Mouse (Mus musculus) liver, embryonic 13.5 days (tissue): ENCODE data around the gene Esrrg. TPM values are rescaled to one million over a fixed set of nuclear protein-coding genes. Genes with fewer than 3 reads are reported as not detected.

Experiments
- ATAC-seq: fragments of 200-750 bp; cut with Nextera tagmentation; 2 replicates; pipeline ENCODE4 v1.8.0; 2017; ENCODE audit warnings: low read depth, mild to moderate bottlenecking, moderate number of reproducible peaks, moderate library complexity
- DNase-seq: peaks from one replicate; pipeline ENCODE4 v3.0.0; 2022
- H3K27ac ChIP-seq: fragments of 300-500 bp; sonication (generic); 2 replicates; pipeline ENCODE4 v1.5.1; 2015; ENCODE audit warnings: moderate library complexity, mild to moderate bottlenecking, inconsistent platforms
- H3K27me3 ChIP-seq: fragments of 300-500 bp; sonication (generic); 2 replicates; pipeline ENCODE4 v1.6.1; 2015; ENCODE audit warnings: mild to moderate bottlenecking, inconsistent platforms
- H3K36me3 ChIP-seq: fragments of 300-500 bp; sonication (generic); 2 replicates; pipeline ENCODE4 v1.6.1; 2015; ENCODE audit warnings: mild to moderate bottlenecking, inconsistent platforms
- H3K4me1 ChIP-seq: fragments of 300-500 bp; sonication (generic); replicated peaks from 2 replicates; pipeline ENCODE4 v1.6.1; 2015; ENCODE audit warnings: inconsistent platforms
- H3K4me2 ChIP-seq: fragments of 300-500 bp; sonication (generic); 2 replicates; pipeline ENCODE4 v1.6.1; 2015; ENCODE audit warnings: inconsistent platforms, mild to moderate bottlenecking, moderate library complexity
- H3K4me3 ChIP-seq: fragments of 300-500 bp; sonication (generic); replicated peaks from 2 replicates; pipeline ENCODE4 v1.5.1; 2015; ENCODE audit warnings: mild to moderate bottlenecking, inconsistent platforms
- H3K9ac ChIP-seq: fragments of 300-500 bp; sonication (generic); 2 replicates; pipeline ENCODE4 v1.6.1; 2015; ENCODE audit warnings: mild to moderate bottlenecking, inconsistent platforms
- H3K9me3 ChIP-seq: fragments of 300-500 bp; sonication (generic); replicated peaks from 2 replicates; pipeline ENCODE4 v1.6.1; 2016; ENCODE audit warnings: inconsistent platforms
- WGBS: fragments of 180-500 bp; shearing (Covaris S2); methylation state at CpG from one replicate; pipeline ENCODE4 v1.1.7; 2015; ENCODE audit not compliant: insufficient replicate concordance; 5-methylcytosine and 5-hydroxymethylcytosine counted together
- polyA plus RNA-seq: library from polyadenylated mRNA; unstranded; fragments of >200 nt; fragmentation: Nextera tagmentation; extraction: Ambion mirVana; gene quantifications from 2 replicates; pipeline ENCODE4 v1.2.1, GENCODE M21; 2015

The Esrrg gene
- polyA plus RNA-seq, 1 experiment from 2014 or later, result 0.06 TPM

DNA sequence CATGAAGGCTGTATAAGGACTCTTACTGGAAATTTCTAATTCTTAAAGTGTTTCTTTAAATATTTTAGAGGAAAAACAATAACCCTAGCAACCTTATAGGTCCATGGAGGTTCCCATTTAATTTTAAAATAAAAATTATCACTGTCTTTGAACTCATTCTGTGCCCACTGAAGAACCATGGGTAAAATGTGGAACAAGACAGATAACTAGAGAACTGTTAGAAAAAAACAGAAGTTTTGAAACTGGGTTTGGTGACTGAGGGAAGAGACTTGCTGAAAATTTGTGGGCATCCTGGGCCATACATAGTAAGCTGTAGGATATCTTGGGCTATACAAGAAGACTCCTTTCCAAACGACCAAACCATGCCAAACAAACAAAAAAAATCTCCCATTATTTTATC, 565.3 kb downstream of the Esrrg start:
- Histone ChIP-seq H3K4me3 (no peak overlapping the region), H3K27ac (no peak overlapping the region), H3K9me3 (no peaks in the 10 kb centered on the region), H3K27me3 (no peaks in the 10 kb centered on the region), H3K36me3 (no peaks in the 10 kb centered on the region), H3K4me1 (no peaks in the 10 kb centered on the region), H3K9ac (no peak overlapping the region), H3K4me2 (no peak overlapping the region)
- no peak for DNase-seq
- 29% methylated on average over 1 of the region's 1 CpGs for WGBS
- no peak for ATAC-seq

DNA sequence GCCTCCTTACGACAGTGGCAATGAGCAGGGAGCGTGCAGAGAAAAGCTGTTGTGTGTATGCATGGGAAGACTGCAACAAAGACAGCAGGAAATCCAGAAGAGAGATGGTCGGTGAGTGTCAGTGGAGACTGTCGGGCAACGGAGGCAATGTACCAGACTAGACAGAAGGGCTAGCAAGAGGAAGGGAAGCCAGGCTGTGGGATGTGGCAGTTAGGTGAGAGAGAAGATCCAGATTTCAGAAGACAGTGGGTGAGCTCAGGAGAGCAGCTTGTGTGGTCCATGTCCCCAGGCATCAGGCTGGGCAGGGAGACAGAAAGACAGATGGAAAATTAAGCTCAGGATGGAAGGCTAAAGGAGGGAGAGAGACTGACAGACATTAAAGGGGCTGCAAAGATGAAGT, 574.4 kb downstream of the Esrrg start:
- Histone ChIP-seq H3K4me1 (no peaks in the 10 kb centered on the region), H3K9ac (no peak overlapping the region), H3K4me3 (no peak overlapping the region), H3K27me3 (no peaks in the 10 kb centered on the region), H3K9me3 (no peaks in the 10 kb centered on the region), H3K36me3 (no peaks in the 10 kb centered on the region), H3K4me2 (no peak overlapping the region), H3K27ac (no peak overlapping the region)
- 72% methylated on average over 5 of the region's 5 CpGs for WGBS
- ATAC-seq (no peak), DNase-seq (no peak)

DNA sequence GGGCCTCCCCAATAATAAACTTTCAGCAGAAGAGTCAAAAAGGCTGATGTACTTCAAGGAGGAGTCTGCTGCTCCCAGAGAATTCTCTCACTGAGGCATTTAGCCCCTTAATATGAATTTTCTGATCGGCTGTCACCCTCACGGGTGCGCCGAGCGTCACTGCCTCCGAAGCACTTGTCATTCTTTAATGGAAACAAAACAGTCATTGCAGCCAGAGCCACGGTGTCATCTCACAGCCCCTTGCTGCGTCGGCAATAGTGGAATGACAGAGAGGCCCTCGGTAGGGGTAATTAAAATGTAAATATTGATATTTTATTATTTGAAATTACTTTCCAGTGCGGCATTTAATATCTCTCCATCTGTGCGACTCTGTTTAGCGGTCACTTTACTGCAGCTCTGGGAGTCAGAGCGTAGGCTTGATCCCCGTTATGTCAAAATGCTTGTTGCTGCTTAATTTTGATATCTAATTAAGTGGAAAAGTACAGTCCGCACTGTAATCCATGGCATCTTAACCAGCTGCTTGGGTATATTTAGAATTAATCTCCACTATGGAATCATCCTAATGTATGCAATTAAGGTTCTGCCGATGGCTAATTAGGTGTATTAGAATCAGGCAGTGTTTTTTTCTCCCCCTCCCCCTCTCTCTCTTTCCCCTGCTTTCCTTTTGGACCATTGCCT, 578.0 kb downstream of the Esrrg start:
- H3K9me3 ChIP-seq, result no peaks in the 10 kb centered on the region
- H3K27me3 ChIP-seq, result no peaks in the 10 kb centered on the region
- no peak overlapping the region for H3K4me2 ChIP-seq
- no peak overlapping the region for H3K27ac ChIP-seq
- H3K4me1 ChIP-seq, result no peaks in the 10 kb centered on the region
- no peak overlapping the region for H3K9ac ChIP-seq
- no peaks in the 10 kb centered on the region for H3K36me3 ChIP-seq
- WGBS, result 79% methylated on average over 17 of the region's 17 CpGs
- DNase-seq, result no peak
- H3K4me3 ChIP-seq, result no peak overlapping the region
- ATAC-seq, result no peak

DNA sequence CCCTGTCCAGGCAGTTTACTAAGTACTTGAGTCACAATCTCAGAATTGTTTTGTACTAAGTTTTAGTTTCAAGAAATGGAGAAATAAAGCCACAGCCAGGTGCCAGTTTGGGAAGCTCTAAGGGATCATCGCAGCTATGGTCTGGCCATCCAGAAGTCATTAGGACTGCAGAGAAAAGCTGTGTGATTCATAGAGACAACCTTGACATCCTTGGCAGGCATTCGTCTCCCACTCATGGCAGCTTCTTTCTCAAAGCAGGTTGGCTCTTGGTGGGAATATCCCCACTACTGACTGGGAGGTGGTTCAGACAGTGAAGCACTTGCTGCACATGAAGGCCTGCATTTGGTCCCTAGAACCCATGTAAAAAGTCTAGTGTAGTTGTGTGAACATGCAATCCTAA, 584.4 kb downstream of the Esrrg start:
- H3K27me3 ChIP-seq, result no peaks in the 10 kb centered on the region
- H3K4me2 ChIP-seq, result no peak overlapping the region
- H3K4me1 ChIP-seq, result no peaks in the 10 kb centered on the region
- H3K9ac ChIP-seq, result no peak overlapping the region
- no peaks in the 10 kb centered on the region for H3K9me3 ChIP-seq
- DNase-seq (no peak), ATAC-seq (no peak)
- no peaks in the 10 kb centered on the region for H3K36me3 ChIP-seq
- WGBS, result 59% methylated on average over 2 of the region's 2 CpGs
- H3K27ac ChIP-seq, result no peak overlapping the region
- H3K4me3 ChIP-seq, result no peak overlapping the region

DNA sequence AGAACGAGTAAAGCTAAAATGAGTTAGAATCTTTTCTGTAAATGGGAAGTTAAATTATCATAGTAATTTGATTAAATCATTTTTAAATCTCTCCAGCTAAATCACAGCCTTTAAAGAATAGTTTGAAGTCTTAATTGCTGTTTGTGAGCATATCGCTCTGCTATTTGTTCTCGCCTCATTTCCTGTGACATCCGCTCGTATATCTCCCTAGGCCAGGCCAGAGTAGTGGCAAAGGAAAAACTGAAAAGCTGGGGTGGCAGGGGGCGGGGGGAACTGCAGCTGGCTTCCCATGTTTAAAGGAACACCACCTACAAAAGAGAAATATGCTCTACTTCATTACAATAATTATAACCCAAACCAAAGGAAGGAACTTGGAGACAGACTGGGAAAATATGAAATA, 598.8 kb downstream of the Esrrg start:
- WGBS, result 40% methylated on average over 6 of the region's 6 CpGs
- no peaks in the 10 kb centered on the region for H3K27me3 ChIP-seq
- DNase-seq (no peak), ATAC-seq (no peak)
- no peak overlapping the region for H3K4me3 ChIP-seq
- H3K4me2 ChIP-seq, result no peak overlapping the region
- H3K9ac ChIP-seq, result no peak overlapping the region
- no peak overlapping the region for H3K27ac ChIP-seq
- H3K9me3 ChIP-seq, result no peaks in the 10 kb centered on the region
- no peaks in the 10 kb centered on the region for H3K4me1 ChIP-seq
- H3K36me3 ChIP-seq, result no peaks in the 10 kb centered on the region

DNA sequence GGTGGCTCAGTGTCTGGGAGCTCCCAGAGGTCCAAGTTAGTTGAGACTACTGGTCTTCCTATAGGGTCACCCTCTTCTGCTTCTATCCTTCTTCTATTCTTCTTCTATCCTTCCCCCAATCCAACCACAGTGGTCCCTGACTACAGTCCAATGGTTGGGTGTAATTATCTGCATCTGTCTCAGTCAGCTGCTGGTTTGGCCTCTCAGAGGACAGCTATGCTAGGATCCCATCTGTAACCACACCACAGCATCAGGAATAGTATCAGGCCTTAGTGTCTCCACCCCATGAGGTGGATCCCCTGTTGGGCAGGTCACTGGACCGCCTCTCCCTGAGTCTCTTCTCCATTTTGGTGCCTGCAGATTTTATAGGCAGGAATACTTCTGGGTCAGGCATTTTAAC, 600.4 kb downstream of the Esrrg start:
- no peak for ATAC-seq
- Histone ChIP-seq H3K9ac (no peak overlapping the region), H3K9me3 (no peaks in the 10 kb centered on the region), H3K4me3 (no peak overlapping the region), H3K4me2 (no peak overlapping the region), H3K27me3 (no peaks in the 10 kb centered on the region), H3K27ac (no peak overlapping the region), H3K36me3 (no peaks in the 10 kb centered on the region), H3K4me1 (no peaks in the 10 kb centered on the region)
- WGBS, result 60% methylated on average over 1 of the region's 1 CpGs
- no peak for DNase-seq

DNA sequence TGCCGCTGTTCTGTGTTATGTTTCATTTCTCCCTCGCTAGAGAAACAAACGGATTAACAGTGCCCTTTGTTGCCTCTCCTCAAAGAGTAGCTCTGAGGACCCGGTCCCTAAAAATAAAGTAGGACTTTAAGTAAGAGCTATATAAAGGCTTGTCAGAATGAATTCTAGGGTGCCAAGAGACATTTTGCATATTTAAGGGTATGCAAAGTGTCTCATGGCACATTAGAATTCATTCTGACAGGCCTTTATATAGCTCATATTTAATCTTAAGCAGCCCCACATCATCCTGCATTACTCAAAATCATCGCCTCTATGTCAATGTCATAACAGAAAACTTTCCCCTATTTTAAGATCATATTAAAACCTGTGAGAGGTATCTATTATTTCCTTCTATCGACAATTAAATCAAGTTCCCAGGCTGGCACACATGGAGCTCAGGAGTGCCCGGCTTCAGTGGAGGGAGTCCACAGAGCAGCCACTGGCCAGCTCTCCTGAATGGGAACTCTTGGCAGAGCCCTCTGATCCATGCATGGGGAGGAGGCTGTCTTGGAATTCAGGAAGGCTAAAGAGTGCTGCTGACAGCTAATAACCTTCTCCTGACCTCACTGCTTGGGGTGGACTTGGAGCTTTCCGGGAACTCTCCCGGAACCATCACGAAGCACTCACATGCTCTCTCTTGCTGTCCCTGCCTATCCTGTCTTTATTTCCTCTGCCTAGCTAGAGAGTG, 606.5 kb downstream of the Esrrg start:
- Histone ChIP-seq H3K4me3 (no peak overlapping the region), H3K4me2 (no peak overlapping the region), H3K36me3 (no peaks in the 10 kb centered on the region), H3K27ac (no peak overlapping the region), H3K9ac (no peak overlapping the region), H3K9me3 (no peaks in the 10 kb centered on the region), H3K27me3 (no peaks in the 10 kb centered on the region), H3K4me1 (no peaks in the 10 kb centered on the region)
- no peak for DNase-seq
- WGBS, result 63% methylated on average over 10 of the region's 10 CpGs
- no peak for ATAC-seq

DNA sequence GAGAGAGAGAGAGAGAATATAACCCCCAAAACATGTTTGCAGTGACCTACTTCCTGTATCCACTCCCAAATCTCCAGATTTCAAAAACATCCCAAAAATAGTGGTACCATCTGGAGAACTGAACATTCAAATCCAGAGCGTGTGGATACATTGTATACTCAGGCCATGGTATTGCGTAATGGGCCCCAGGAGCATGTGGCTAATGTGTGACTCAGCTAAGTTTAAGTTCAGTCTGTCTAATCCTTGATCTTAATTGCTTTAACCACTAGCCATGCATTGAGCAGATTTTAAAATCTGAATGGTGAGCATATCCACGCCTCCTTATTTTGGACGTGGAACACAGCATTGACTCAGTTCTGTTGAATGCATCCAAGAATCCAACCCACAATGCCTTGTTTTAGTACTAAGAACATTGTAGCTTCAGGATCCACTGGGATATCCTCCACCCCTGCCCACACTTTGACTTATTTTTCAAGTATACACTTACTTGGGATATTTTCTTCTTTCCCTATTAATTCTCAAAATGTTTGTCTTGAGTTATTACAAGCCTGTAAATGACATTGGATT, 612.7 kb downstream of the Esrrg start:
- H3K4me1 ChIP-seq, result no peaks in the 10 kb centered on the region
- no peak overlapping the region for H3K4me3 ChIP-seq
- no peak for ATAC-seq
- WGBS, result 59% methylated on average over 4 of the region's 4 CpGs
- no peak overlapping the region for H3K4me2 ChIP-seq
- no peak for DNase-seq
- H3K36me3 ChIP-seq, result no peaks in the 10 kb centered on the region
- no peaks in the 10 kb centered on the region for H3K9me3 ChIP-seq
- no peak overlapping the region for H3K9ac ChIP-seq
- no peaks in the 10 kb centered on the region for H3K27me3 ChIP-seq
- no peak overlapping the region for H3K27ac ChIP-seq

DNA sequence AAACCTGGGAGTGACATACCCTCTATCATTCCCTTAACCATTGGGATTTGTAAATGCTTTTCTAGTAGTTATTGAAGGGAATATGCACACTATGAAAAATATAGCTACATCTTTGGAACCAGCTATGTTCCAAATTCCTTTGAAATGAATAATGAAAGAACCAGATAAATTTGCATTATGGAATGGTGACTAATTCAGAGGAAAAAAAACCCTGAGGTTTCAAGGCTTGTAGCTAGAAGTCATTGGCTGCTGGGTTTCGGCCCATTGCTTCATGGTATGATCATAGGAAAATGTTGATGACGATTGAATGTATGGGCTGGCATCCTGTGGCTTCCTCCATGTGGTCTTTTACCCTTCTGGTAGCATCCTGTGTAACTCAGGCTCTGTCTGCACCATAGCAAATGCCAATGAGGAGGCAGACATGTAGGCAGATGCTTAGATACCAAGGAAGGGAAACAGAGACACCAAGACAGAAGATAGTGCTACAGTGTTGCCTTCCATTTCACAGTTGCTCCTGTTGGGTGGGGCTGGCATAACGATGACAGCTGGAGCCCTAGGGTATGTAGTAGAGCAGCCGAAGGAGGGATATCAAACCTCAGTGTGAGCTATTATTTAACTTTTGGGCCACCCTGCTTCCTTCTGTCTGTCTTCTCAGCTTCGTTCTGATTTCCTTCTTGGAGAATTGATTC, 624.6 kb downstream of the Esrrg start:
- H3K4me1 ChIP-seq, result no peaks in the 10 kb centered on the region
- ATAC-seq, result no peak
- H3K36me3 ChIP-seq, result no peaks in the 10 kb centered on the region
- 53% methylated on average over 5 of the region's 5 CpGs for WGBS
- no peak overlapping the region for H3K4me3 ChIP-seq
- no peak for DNase-seq
- no peak overlapping the region for H3K27ac ChIP-seq
- H3K4me2 ChIP-seq, result no peak overlapping the region
- no peaks in the 10 kb centered on the region for H3K9me3 ChIP-seq
- H3K27me3 ChIP-seq, result no peaks in the 10 kb centered on the region
- H3K9ac ChIP-seq, result no peak overlapping the region

DNA sequence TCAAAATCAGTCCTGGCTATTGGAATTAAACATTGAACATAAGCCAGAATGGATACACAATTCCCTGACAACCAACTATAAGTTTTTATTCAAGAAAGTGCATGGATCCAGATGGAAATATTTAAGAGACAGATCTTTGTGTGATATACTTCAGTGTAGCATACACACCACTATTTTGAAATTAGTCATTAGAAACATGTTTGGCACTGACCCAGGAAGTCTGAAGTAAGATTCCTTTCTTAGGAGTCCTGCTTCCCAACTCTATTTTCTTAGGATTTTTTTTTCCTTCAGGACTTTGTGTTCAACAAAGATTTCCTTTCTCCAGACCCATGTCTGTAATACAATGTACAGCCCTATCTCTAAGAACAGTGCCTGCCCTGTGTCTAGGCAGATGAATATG, 630.0 kb downstream of the Esrrg start:
- no peak for DNase-seq
- Histone ChIP-seq H3K27me3 (no peaks in the 10 kb centered on the region), H3K9ac (no peak overlapping the region), H3K4me2 (no peak overlapping the region), H3K4me1 (no peaks in the 10 kb centered on the region), H3K4me3 (no peak overlapping the region), H3K9me3 (no peaks in the 10 kb centered on the region), H3K36me3 (no peaks in the 10 kb centered on the region), H3K27ac (no peak overlapping the region)
- no peak for ATAC-seq

DNA sequence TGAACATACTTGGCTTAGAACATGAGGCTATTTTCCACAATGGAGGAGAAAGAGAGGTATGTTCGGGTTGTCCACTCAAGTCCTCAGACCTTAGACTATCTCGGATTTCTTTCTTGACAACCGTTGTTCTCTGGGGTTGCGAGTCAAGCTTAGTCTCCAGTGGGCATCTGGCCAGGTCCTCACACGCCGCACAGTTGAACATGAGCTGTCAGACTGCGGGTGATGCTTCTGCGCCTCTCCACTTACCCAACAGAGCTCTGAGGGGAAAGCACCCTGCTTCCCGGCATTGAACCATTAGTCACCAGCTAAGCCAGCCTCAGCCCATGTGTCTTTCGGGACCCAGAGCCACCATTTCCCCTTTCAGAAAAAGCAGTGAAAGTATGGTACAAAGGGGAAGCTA, 633.2 kb downstream of the Esrrg start:
- DNase-seq, result no peak
- ATAC-seq, result no peak

More for the DNA sequence above, 633.2 kb downstream of the Esrrg start:
- Histone ChIP-seq H3K4me3 (no peak overlapping the region), H3K9ac (no peak overlapping the region), H3K4me2 (no peak overlapping the region), H3K9me3 (no peaks in the 10 kb centered on the region), H3K27me3 (no peaks in the 10 kb centered on the region), H3K27ac (no peak overlapping the region), H3K4me1 (no peaks in the 10 kb centered on the region), H3K36me3 (no peaks in the 10 kb centered on the region)
- 69% methylated on average over 10 of the region's 10 CpGs for WGBS
